Mouse (Mus musculus): ENCODE results near the gene Kl. TPM values are rescaled to one million over a fixed set of nuclear protein-coding genes. Genes with fewer than 3 reads are reported as not detected.

The Kl gene
- polyA plus RNA-seq, 1 experiment from 2014 or later, result 0.07 TPM

GRCm38 (mm10) chr5:151002051-151002450 is 49.6 kb downstream of the Kl start:
- H3K27me3 ChIP-seq (ENCODE audit: control insufficient read depth, insufficient read depth, low read length), result no peaks in the 10 kb centered on the region
- no peak overlapping the region for H3K9ac ChIP-seq (ENCODE audit: low read length)
- H3K4me1 ChIP-seq (ENCODE audit: control insufficient read depth, insufficient read depth, low read length), result no peaks in the 10 kb centered on the region
- H3K4me3 ChIP-seq (ENCODE audit: low read depth, low read length), result no peak overlapping the region
- no peak overlapping the region for H3K27ac ChIP-seq (replicated peaks; ENCODE audit: low read depth, low read length)
- DNase-seq (ENCODE audit: low spot score) (no peak), ATAC-seq (ENCODE audit: insufficient number of reproducible peaks, low FRiP score, low TSS enrichment, low read depth) (no peak)
- WGBS, result 93% methylated on average over 4 of the region's 4 CpGs
- H3K9me3 ChIP-seq (ENCODE audit: control insufficient read depth, low read length), result no peaks in the 10 kb centered on the region
- no peak overlapping the region for H3K4me2 ChIP-seq (ENCODE audit: low read depth, severe bottlenecking)
- H3K36me3 ChIP-seq (ENCODE audit: control insufficient read depth, insufficient read depth, low read length), result no peaks in the 10 kb centered on the region

GRCm38 (mm10) chr5:151004216-151004755 is 51.9 kb downstream of the Kl start:
- Histone ChIP-seq H3K9ac (ENCODE audit: low read length) (no peak overlapping the region), H3K27ac (replicated peaks; ENCODE audit: low read depth, low read length) (no peak overlapping the region), H3K4me2 (ENCODE audit: low read depth, severe bottlenecking) (no peak overlapping the region), H3K4me1 (ENCODE audit: control insufficient read depth, insufficient read depth, low read length) (no peaks in the 10 kb centered on the region), H3K36me3 (ENCODE audit: control insufficient read depth, insufficient read depth, low read length) (no peaks in the 10 kb centered on the region), H3K4me3 (ENCODE audit: low read depth, low read length) (no peak overlapping the region), H3K27me3 (ENCODE audit: control insufficient read depth, insufficient read depth, low read length) (no peaks in the 10 kb centered on the region), H3K9me3 (ENCODE audit: control insufficient read depth, low read length) (no peaks in the 10 kb centered on the region)
- WGBS, result 95% methylated on average over 1 of the region's 1 CpGs
- ATAC-seq (ENCODE audit: insufficient number of reproducible peaks, low FRiP score, low TSS enrichment, low read depth), result no peak
- no peak for DNase-seq (ENCODE audit: low spot score)

- no peaks in the 10 kb centered on the region for H3K27me3 ChIP-seq (ENCODE audit: control insufficient read depth, insufficient read depth, low read length)
- H3K4me1 ChIP-seq (ENCODE audit: control insufficient read depth, insufficient read depth, low read length), result peaks cover 11% of the 10 kb centered on the region; the same call in 1 of the 2 replicates
- 0 out of 2 replicates have a peak overlapping the region, but pooled peaks have one; percentile 12 for H3K27ac ChIP-seq (replicated peaks; ENCODE audit: low read depth, low read length)
- 85% methylated on average over 5 of the region's 5 CpGs for WGBS
- H3K36me3 ChIP-seq (ENCODE audit: control insufficient read depth, insufficient read depth, low read length), result no peaks in the 10 kb centered on the region
- H3K9ac ChIP-seq (ENCODE audit: low read length), result no peak overlapping the region
- no peak overlapping the region for H3K4me3 ChIP-seq (ENCODE audit: low read depth, low read length)
- no peak overlapping the region for H3K4me2 ChIP-seq (ENCODE audit: low read depth, severe bottlenecking)
- ATAC-seq (ENCODE audit: insufficient number of reproducible peaks, low FRiP score, low TSS enrichment, low read depth), result no peak
- H3K9me3 ChIP-seq (ENCODE audit: control insufficient read depth, low read length), result no peaks in the 10 kb centered on the region; the same call in 1 of the 2 replicates
- DNase-seq (ENCODE audit: low spot score), result no peak
These were observed 66.0 kb downstream of the Kl start for GRCm38 (mm10) chr5:151018450-151018849.

- 47% methylated on average over 5 of the region's 5 CpGs for WGBS
- H3K4me2 ChIP-seq (ENCODE audit: low read depth, severe bottlenecking), result no peak overlapping the region
- H3K27ac ChIP-seq (replicated peaks; ENCODE audit: low read depth, low read length), result no peak overlapping the region
- no peak overlapping the region for H3K4me3 ChIP-seq (ENCODE audit: low read depth, low read length)
- no peak for DNase-seq (ENCODE audit: low spot score)
- no peak overlapping the region for H3K9ac ChIP-seq (ENCODE audit: low read length)
- H3K9me3 ChIP-seq (ENCODE audit: control insufficient read depth, low read length), result no peaks in the 10 kb centered on the region; the same call in 1 of the 2 replicates
- no peaks in the 10 kb centered on the region for H3K27me3 ChIP-seq (ENCODE audit: control insufficient read depth, insufficient read depth, low read length)
- ATAC-seq (ENCODE audit: insufficient number of reproducible peaks, low FRiP score, low TSS enrichment, low read depth), result no peak
- H3K4me1 ChIP-seq (ENCODE audit: control insufficient read depth, insufficient read depth, low read length), result peaks cover 11% of the 10 kb centered on the region; the same call in 1 of the 2 replicates
- no peaks in the 10 kb centered on the region for H3K36me3 ChIP-seq (ENCODE audit: control insufficient read depth, insufficient read depth, low read length)
These were observed 66.6 kb downstream of the Kl start for GRCm38 (mm10) chr5:151018959-151019358.

GRCm38 (mm10) chr5:151020031-151020820 is 67.8 kb downstream of the Kl start:
- H3K4me2 ChIP-seq (ENCODE audit: low read depth, severe bottlenecking), result no peak overlapping the region
- H3K9me3 ChIP-seq (ENCODE audit: control insufficient read depth, low read length), result no peaks in the 10 kb centered on the region; the same call in 1 of the 2 replicates
- peaks cover 11% of the 10 kb centered on the region; the same call in 1 of the 2 replicates for H3K4me1 ChIP-seq (ENCODE audit: control insufficient read depth, insufficient read depth, low read length)
- H3K27ac ChIP-seq (replicated peaks; ENCODE audit: low read depth, low read length), result peak overlapping the region; percentile 14; the same call in 1 of the 2 replicates
- ATAC-seq (ENCODE audit: insufficient number of reproducible peaks, low FRiP score, low TSS enrichment, low read depth), result no peak
- no peaks in the 10 kb centered on the region for H3K27me3 ChIP-seq (ENCODE audit: control insufficient read depth, insufficient read depth, low read length)
- no peaks in the 10 kb centered on the region for H3K36me3 ChIP-seq (ENCODE audit: control insufficient read depth, insufficient read depth, low read length)
- DNase-seq (ENCODE audit: low spot score), result no peak
- no peak overlapping the region for H3K4me3 ChIP-seq (ENCODE audit: low read depth, low read length)
- WGBS, result 64% methylated on average over 13 of the region's 13 CpGs
- H3K9ac ChIP-seq (ENCODE audit: low read length), result no peak overlapping the region

- Histone ChIP-seq H3K4me2 (ENCODE audit: low read depth, severe bottlenecking) (no peak overlapping the region), H3K4me1 (ENCODE audit: control insufficient read depth, insufficient read depth, low read length) (peaks cover 11% of the 10 kb centered on the region; the same call in 1 of the 2 replicates), H3K27ac (replicated peaks; ENCODE audit: low read depth, low read length) (no peak overlapping the region; the same call in 1 of the 2 replicates), H3K9ac (ENCODE audit: low read length) (no peak overlapping the region), H3K9me3 (ENCODE audit: control insufficient read depth, low read length) (no peaks in the 10 kb centered on the region), H3K36me3 (ENCODE audit: control insufficient read depth, insufficient read depth, low read length) (no peaks in the 10 kb centered on the region), H3K4me3 (ENCODE audit: low read depth, low read length) (no peak overlapping the region), H3K27me3 (ENCODE audit: control insufficient read depth, insufficient read depth, low read length) (no peaks in the 10 kb centered on the region)
- no peak for DNase-seq (ENCODE audit: low spot score)
- ATAC-seq (ENCODE audit: insufficient number of reproducible peaks, low FRiP score, low TSS enrichment, low read depth), result no peak
- WGBS, result 84% methylated on average over 14 of the region's 14 CpGs
These were observed 68.4 kb downstream of the Kl start for GRCm38 (mm10) chr5:151020831-151021230.

GRCm38 (mm10) chr5:151022026-151022425 is 69.6 kb downstream of the Kl start:
- DNase-seq (ENCODE audit: low spot score), result no peak

GRCm38 (mm10) chr5:151022939-151023338 is 70.5 kb downstream of the Kl start:
- Histone ChIP-seq H3K36me3 (ENCODE audit: control insufficient read depth, insufficient read depth, low read length) (no peaks in the 10 kb centered on the region), H3K4me3 (ENCODE audit: low read depth, low read length) (no peak overlapping the region), H3K4me1 (ENCODE audit: control insufficient read depth, insufficient read depth, low read length) (peaks cover 21% of the 10 kb centered on the region; the same call in 1 of the 2 replicates), H3K27ac (replicated peaks; ENCODE audit: low read depth, low read length) (no peak overlapping the region), H3K4me2 (ENCODE audit: low read depth, severe bottlenecking) (no peak overlapping the region), H3K9me3 (ENCODE audit: control insufficient read depth, low read length) (no peaks in the 10 kb centered on the region), H3K27me3 (ENCODE audit: control insufficient read depth, insufficient read depth, low read length) (no peaks in the 10 kb centered on the region), H3K9ac (ENCODE audit: low read length) (no peak overlapping the region)
- 28% methylated on average over 1 of the region's 1 CpGs for WGBS
- DNase-seq (ENCODE audit: low spot score) (no peak), ATAC-seq (ENCODE audit: insufficient number of reproducible peaks, low FRiP score, low TSS enrichment, low read depth) (no peak)

More at GRCm38 (mm10) chr5:151022026-151022425, 69.6 kb downstream of the Kl start:
- Histone ChIP-seq H3K27ac (replicated peaks; ENCODE audit: low read depth, low read length) (no peak overlapping the region), H3K9ac (ENCODE audit: low read length) (no peak overlapping the region), H3K4me3 (ENCODE audit: low read depth, low read length) (no peak overlapping the region), H3K36me3 (ENCODE audit: control insufficient read depth, insufficient read depth, low read length) (no peaks in the 10 kb centered on the region), H3K9me3 (ENCODE audit: control insufficient read depth, low read length) (no peaks in the 10 kb centered on the region), H3K4me2 (ENCODE audit: low read depth, severe bottlenecking) (no peak overlapping the region), H3K4me1 (ENCODE audit: control insufficient read depth, insufficient read depth, low read length) (peaks cover 14% of the 10 kb centered on the region; the same call in 1 of the 2 replicates), H3K27me3 (ENCODE audit: control insufficient read depth, insufficient read depth, low read length) (no peaks in the 10 kb centered on the region)
- no peak for ATAC-seq (ENCODE audit: insufficient number of reproducible peaks, low FRiP score, low TSS enrichment, low read depth)
- 87% methylated on average over 7 of the region's 7 CpGs for WGBS
